Mouse (Mus musculus) left cerebral cortex, adult 2 months (tissue): ENCODE results near the gene B4galnt1. TPM values are rescaled to one million over a fixed set of nuclear protein-coding genes. Genes with fewer than 3 reads are reported as not detected.

Experiments used
- DNase-seq, 2 experiments: peaks; one replicate each; pipeline ENCODE4 v3.0.0; 2021 to 2022; ENCODE audit warnings: low spot score in 2 of 2, mixed read lengths in 1 of 2; ENCODE audit errors: extremely low spot score in 1 of 2
- H3K27ac ChIP-seq: fragments of 200-600 bp; 2 replicates; pipeline ENCODE4 v1.8.1; 2022
- H3K4me3 ChIP-seq: fragments of 200-600 bp; 2 replicates; pipeline ENCODE4 v1.8.1; 2022
- CTCF ChIP-seq: fragments of 200-600 bp; IDR thresholded peaks from 2 replicates; pipeline ENCODE4 v1.8.1; 2022; ENCODE audit warnings: antibody characterized with exemption, mild to moderate bottlenecking, moderate library complexity
- intact Hi-C: fragments of 180-260 bp; cut with DNase I; formaldehyde crosslinking; loops from one replicate; pipeline ENCODE4 v1.15.1; 2025
- total RNA-seq, 2 experiments: library from RNA; stranded (reverse); gene quantifications; 2 replicates each; pipeline ENCODE4 v1.2.3; 2021

The B4galnt1 gene
- total RNA-seq, 2 experiments from 2014 or later: 122 to 125 TPM

DNA sequence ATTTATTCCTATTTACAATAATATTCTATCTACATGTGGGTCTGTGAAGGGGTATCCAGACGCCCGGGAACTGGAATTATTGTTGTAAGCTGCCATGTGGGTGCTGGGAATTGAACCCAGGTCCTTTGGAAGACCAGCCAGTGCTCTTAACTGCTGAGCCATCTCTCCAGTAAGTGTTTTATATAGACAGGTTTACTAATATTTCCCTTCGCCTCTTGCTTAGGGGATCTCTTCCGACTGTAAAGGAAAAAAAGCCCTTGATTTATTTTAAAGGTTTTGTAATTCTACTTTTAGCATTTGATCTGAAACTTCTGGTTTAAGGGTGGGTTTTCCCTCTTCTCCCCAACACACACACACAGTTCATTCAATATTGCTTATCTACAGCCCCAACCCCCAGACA lies 835 bp upstream of the B4galnt1 start:
- peak overlapping the region; percentile 62 for H3K4me3 ChIP-seq
- no peak for DNase-seq
- intact Hi-C loops: no loop called here
- no peak for TF ChIP-seq CTCF
- peak overlapping the region; percentile 95 for H3K27ac ChIP-seq

DNA sequence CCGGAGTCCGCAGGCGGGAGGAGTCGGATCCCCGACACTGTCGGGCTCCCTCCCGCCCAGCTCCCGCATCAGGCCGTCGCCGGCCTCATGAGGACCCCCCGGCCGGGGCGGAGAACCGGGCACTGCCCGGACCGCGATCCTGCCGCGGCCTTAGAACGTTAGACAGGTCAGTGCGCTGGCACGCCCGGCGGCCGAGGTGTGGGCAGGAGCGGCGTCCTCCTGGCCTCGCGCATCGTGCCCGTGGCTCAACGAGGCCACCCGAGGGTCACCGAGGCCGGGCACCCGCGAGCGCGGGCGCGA lies 279 bp downstream of the B4galnt1 start:
- DNase-seq: no peak
- Histone ChIP-seq H3K4me3 (peak overlapping the region; percentile 62), H3K27ac (peak overlapping the region; percentile 95)
- intact Hi-C loops: loop anchor here (1.0 kb wide), 1 partner anchor 42 kb away; no protein-coding TSS in a partner anchor
- no peak for TF ChIP-seq CTCF

DNA sequence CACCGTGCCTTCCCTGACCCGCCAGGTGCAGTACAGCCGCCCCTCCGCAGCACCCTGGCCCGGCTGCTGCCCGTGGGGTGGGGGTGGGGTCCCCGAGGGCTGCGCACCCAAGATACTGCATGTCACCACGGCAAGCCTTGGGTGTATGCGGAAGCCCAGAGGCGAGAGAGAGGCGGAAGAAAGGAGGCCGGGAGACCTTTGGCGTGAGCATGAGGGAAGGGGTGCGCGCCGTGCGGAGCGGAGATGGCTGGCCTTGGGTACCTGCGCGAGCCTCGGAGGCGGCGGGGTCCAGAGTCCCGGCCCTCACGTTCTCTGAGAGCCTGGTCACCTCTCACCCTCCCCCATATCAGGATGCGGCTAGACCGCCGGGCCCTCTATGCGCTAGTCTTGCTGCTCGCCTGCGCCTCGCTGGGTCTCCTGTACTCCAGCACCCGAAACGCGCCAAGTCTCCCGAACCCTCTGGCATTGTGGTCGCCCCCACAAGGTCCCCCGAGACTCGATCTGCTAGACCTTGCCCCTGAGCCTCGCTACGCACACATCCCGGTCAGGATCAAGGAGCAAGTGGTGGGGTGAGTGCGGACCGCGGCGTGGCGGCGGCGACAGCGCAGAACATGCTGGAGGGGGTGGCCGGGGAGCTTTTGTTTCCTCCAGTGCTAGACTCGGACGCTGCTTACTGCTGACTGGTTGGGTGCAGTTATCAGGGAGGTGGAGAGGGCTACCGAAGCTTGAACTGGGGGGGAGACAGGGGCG lies 804 bp downstream of the B4galnt1 start:
- intact Hi-C loops: loop anchor here (1.0 to 2.0 kb wide), 2 partner anchors 25 to 43 kb away; partner anchors contain the start of gene Arhgef25

DNA sequence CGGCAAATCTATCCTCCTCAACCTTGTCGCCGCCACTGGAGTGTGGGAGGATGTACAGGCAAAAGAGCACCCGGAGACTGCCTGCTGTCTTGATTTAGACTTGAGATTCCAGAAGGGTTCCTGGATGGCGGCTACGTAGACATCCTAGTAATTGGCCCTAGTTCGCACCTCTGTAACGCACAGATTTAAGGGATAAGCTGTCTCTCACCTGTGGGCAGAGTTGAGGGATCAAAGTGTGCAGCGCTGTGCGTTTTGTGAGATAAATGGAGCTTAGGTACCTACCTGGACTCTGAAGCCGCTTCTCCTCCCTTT lies 1.3 kb downstream of the B4galnt1 start:
- intact Hi-C loops: loop anchor here (2.0 kb wide), 1 partner anchor 24 kb away; the partner anchor contains the start of gene Arhgef25
- no peak for DNase-seq
- H3K27ac ChIP-seq: peak overlapping the region; percentile 95
- peak overlapping the region; percentile 62 for H3K4me3 ChIP-seq
- no peak for TF ChIP-seq CTCF

More for the DNA sequence above, 804 bp downstream of the B4galnt1 start:
- H3K27ac ChIP-seq: peak overlapping the region; percentile 95
- H3K4me3 ChIP-seq: peak overlapping the region; percentile 62
- DNase-seq: no peak
- TF ChIP-seq CTCF: no peak

DNA sequence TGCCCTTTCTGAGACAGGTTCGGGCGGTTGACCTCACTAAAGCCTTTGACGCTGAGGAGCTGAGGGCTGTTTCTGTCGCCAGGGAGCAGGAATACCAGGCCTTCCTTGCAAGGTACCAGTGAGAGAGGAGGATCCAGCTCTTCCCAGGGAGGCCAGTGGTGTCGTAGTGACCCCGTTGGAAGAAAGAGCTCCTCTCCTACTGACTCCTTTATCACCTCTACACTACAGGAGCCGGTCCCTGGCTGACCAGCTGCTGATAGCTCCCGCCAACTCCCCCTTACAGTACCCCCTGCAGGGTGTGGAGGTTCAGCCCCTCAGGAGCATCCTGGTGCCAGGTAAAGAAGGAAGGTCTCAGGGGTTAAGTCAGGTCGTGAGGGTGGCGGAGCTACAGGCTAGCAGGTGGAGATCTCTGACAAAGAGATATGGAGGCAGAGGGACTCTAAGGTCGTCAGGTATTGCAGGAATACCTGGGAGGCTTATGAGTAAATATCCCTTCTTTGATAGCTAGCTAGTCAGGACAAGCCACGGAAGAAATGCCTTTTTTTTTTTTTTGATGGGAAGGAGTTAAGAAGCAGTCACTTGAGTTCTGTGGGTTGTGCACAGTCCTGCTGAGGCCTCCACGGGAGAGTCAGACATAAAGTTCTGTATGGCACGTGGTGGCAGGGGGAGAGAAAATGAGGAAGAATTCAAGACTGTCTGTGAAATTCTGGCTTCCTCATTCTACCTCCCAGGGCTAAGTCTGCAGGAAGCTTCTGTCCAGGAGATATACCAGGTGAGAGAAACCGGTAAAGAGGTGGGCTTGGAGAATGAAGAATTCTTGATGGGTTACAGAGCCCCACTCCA lies 2.0 kb downstream of the B4galnt1 start:
- no peak for DNase-seq
- no peak for TF ChIP-seq CTCF
- intact Hi-C loops: loop anchor here (2.0 kb wide), 1 partner anchor 24 kb away; the partner anchor contains the start of gene Arhgef25
- H3K4me3 ChIP-seq: peak overlapping the region; percentile 62
- peak overlapping the region; percentile 95 for H3K27ac ChIP-seq

DNA sequence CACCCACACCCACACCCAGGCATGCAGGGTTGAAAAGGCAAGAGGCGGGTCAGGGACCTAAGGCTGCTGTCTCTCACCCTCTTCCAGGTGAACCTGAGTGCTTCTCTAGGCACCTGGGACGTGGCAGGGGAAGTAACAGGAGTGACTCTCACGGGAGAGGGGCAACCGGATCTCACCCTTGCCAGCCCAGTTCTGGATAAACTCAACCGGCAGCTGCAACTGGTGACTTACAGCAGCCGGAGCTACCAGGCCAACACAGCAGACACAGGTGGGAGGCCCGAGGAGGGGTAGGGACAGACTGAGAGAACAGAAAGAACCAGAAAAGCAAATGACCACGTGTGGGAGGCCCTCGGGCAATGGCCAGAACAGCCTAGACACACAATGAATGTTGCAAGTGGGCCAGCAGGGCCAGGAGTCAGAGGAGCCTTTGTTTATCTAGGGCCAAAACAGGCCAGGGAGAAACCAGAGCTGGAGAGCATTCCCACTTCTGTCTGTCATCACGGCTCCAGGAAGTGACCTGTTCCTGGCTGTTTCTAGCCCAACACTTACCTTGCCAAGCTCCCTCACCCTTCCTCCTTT lies 2.7 kb downstream of the B4galnt1 start:
- no peak for TF ChIP-seq CTCF
- intact Hi-C loops: loop anchor here (2.0 kb wide), 1 partner anchor 23 kb away; the partner anchor contains the start of gene Arhgef25
- Histone ChIP-seq H3K27ac (peak overlapping the region; percentile 8; the same call in 1 of the 2 replicates), H3K4me3 (peak overlapping the region; percentile 62; the same call in 1 of the 2 replicates)
- DNase-seq: peak in 1 of 2 experiments; percentile 26

DNA sequence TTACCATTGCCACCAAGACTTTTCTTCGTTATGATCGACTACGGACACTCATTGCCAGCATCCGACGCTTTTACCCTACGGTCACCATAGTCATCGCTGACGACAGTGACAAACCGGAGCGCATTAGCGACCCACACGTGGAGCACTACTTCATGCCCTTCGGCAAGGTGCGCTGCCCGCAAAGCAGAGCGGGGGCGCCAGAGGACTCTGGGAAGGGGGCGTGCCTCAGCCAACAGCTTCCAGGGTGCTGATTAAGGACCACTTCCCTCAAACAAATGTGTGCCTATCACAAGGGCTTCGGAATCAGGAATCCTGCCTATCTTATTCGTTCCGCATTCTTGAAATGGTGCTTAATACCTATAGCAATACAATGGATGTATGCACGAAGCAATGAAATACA lies 5.0 kb downstream of the B4galnt1 start:
- intact Hi-C loops: no loop called here

DNA sequence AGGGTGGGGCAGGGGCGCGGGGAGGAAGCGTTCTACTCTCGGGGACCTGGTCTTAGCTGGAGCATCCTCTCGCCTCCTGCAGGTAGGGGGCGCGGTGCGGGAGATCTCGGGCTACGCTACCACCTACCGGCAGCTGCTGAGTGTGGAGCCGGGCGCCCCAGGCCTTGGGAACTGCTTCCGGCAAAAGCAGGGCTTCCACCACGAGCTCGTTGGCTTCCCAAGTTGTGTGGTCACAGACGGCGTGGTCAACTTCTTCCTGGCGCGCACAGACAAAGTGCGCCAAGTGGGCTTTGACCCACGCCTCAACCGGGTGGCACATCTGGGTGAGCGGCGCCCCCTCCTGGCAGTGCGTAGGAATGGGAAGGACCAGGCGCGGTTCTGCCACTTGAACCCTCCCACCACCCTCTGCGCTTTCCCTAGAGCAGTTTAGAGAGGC lies 5.8 kb downstream of the B4galnt1 start:
- TF ChIP-seq CTCF: peak; percentile 70
- Histone ChIP-seq H3K4me3 (peak overlapping the region; percentile 6), H3K27ac (no peak overlapping the region)
- peak; percentile 67 to 73 for DNase-seq
- intact Hi-C loops: no loop called here

More for the DNA sequence above, 5.0 kb downstream of the B4galnt1 start:
- Histone ChIP-seq H3K4me3 (no peak overlapping the region), H3K27ac (no peak overlapping the region)
- peak; percentile 33 to 40 for DNase-seq
- TF ChIP-seq CTCF: no peak; the same call in none of the 2 replicates

DNA sequence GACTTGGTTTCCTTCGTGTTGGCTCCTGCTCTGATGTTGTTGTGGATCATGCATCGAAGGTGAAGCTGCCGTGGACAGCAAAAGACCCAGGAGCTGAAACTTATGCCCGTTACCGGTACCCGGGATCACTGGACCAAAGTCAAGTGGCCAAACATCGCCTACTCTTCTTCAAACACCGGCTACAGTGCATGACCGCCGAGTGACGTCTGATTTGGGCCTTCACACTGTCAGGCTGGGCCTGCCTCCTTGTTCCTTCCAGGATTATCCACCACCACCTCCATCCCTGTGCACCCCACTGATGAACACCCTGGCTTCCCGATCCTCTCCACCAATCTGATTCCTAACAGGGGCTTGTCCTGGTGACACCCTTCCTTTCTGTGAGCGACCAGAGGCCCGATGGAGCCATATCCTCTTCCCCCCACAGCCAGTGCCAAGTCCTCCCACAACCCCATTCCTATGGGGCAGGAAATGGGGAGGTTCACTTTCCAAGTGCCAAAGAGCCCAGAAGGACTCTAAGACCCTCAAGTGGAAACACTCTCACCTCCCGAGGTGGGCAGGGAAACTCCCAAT lies 6.7 kb downstream of the B4galnt1 start:
- DNase-seq: peak in 1 of 2 experiments; percentile 11

DNA sequence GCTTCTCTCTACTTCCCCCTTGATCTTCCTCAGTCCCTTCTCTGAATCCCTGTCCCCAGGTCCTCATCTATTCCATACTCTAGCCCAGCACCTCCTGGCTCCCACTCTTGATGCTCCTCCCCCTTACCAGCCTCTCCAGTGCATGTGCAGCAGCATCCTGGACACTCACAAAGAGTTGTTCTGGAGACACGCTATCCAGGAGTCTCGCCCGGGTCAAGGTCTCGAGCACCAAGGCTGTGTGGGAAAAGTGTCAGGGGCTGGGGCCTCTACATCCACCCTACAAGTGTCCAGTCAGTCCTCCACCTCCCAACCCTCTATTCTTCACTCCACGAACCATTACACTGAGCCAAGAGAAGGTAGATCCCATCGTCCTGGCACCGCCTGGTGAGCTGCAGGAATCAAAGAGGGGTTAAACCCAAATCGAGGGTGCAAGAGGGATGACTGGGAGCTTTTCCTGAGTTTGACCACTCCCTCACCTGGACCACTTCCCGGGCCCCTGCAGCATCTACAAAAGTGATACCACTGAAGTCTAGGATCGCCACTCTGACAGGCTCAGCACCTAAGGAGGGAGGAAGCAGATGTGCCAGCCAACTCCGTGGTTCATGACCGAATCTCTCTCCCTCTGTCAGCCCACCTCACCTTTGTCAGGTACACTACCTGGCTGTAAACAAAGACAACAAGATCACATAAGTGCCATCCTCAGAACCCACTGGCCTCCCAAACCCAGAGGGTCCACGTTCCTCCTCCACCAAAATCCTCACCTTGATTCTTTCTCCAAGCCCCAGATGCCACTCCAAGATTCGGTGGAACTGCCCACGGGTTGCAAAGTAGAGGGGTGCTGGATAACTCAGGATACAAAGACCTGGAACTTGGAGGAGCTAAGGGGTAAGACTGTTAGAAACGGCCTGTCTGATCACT lies 8.4 kb downstream of the B4galnt1 start:
- DNase-seq: peak in 1 of 2 experiments; percentile 7
- intact Hi-C loops: no loop called here
- no peak overlapping the region for H3K27ac ChIP-seq
- H3K4me3 ChIP-seq: no peak overlapping the region
- no peak for TF ChIP-seq CTCF

More for the DNA sequence above, 6.7 kb downstream of the B4galnt1 start:
- Histone ChIP-seq H3K4me3 (no peak overlapping the region), H3K27ac (no peak overlapping the region)
- TF ChIP-seq CTCF: no peak
- intact Hi-C loops: no loop called here
